Mouse (Mus musculus): ENCODE measurements around the gene Pzp. TPM values are rescaled to one million over a fixed set of nuclear protein-coding genes. Genes with fewer than 3 reads are reported as not detected.

Pzp gene
- total and polyA plus RNA-seq, 3 experiments = not detected

GRCm38 (mm10) chr6:128477495-128477894 lies 49.0 kb downstream of the Pzp start:
- no peak overlapping the region for H3K4me2 ChIP-seq (ENCODE audit: insufficient read depth, low read depth, poor library complexity, severe bottlenecking)
- H3K79me2 ChIP-seq (replicated peaks; ENCODE audit: control insufficient read depth, extremely low read depth, insufficient read depth, poor library complexity, severe bottlenecking) = no peaks in the 10 kb centered on the region
- H3K27ac ChIP-seq (ENCODE audit: insufficient read depth, low read depth) = no peak overlapping the region
- H3K27me3 ChIP-seq (replicated peaks) = no peaks in the 10 kb centered on the region
- no peaks in the 10 kb centered on the region for H3K36me3 ChIP-seq (replicated peaks in 1 of 2; ENCODE audit: control insufficient read depth in 1 of 2, insufficient read depth in 1 of 2, low read length in 1 of 2)
- dilution Hi-C loops (cut with MboI; ENCODE audit: extremely low pct_ligation_motif_present, extremely low pct_unique_long_range_greater_than_20kb, low sequenced_read_pairs) (no loop called here), in situ Hi-C loops (cut with MboI; ENCODE audit: low pct_ligation_motif_present, low pct_unique_long_range_greater_than_20kb, low sequenced_read_pairs) (no loop called here)
- DNase-seq (ENCODE audit: extremely low read depth) = no peak
- TF ChIP-seq POLR2A (IDR thresholded peaks at IDR 0.05; ENCODE audit: low read depth, low read length) = no peak
- TF ChIP-seq TCF12 (IDR thresholded peaks at IDR 0.05; ENCODE audit: low read depth, low read length) = no peak
- TF ChIP-seq MEF2A (IDR thresholded peaks at IDR 0.05; ENCODE audit: borderline replicate concordance, low read depth, low read length) = no peak
- no peak for TF ChIP-seq NRF1 (IDR thresholded peaks at IDR 0.05; ENCODE audit: low read depth, low read length)
- TF ChIP-seq POLR2AphosphoS2 (IDR thresholded peaks at IDR 0.05; ENCODE audit: low read depth, low read length) = no peak
- TF ChIP-seq EP300 (IDR thresholded peaks at IDR 0.05; ENCODE audit: low read length) = no peak
- TF ChIP-seq MAZ (IDR thresholded peaks at IDR 0.05; ENCODE audit: low read depth, low read length) = no peak
- no peak for TF ChIP-seq KAT2A (IDR thresholded peaks at IDR 0.05; ENCODE audit: insufficient replicate concordance, low read length)
- no peak for TF ChIP-seq ZMIZ1 (IDR thresholded peaks at IDR 0.05; ENCODE audit: low read depth, low read length)
- TF ChIP-seq SMC3 (IDR thresholded peaks at IDR 0.05; ENCODE audit: low read depth, low read length) = no peak
- TF ChIP-seq CHD2 (IDR thresholded peaks at IDR 0.05; ENCODE audit: low read length) = no peak
- TF ChIP-seq HCFC1 (IDR thresholded peaks at IDR 0.05; ENCODE audit: low read depth, low read length) = no peak
- TF ChIP-seq JUN (IDR thresholded peaks at IDR 0.05; ENCODE audit: insufficient read depth, low read depth, low read length) = no peak
- no peak for TF ChIP-seq CHD1 (IDR thresholded peaks at IDR 0.05; ENCODE audit: low read depth, low read length)
- no peak overlapping the region for H3K9ac ChIP-seq (ENCODE audit: insufficient read depth, low read depth)
- H3K4me3 ChIP-seq (replicated peaks in 1 of 3; ENCODE audit: low read depth in 2 of 3, low read length in 2 of 3, poor library complexity in 1 of 3) = no peak overlapping the region
- H3K9me3 ChIP-seq (replicated peaks; ENCODE audit: low read length) = peaks cover 12% of the 10 kb centered on the region
- H3K4me1 ChIP-seq (ENCODE audit: control insufficient read depth in 1 of 2, insufficient read depth in 2 of 2) = peaks cover 0 to 6% of the 10 kb centered on the region in 2 experiments; a peak in 1 of 4 replicates

DNA sequence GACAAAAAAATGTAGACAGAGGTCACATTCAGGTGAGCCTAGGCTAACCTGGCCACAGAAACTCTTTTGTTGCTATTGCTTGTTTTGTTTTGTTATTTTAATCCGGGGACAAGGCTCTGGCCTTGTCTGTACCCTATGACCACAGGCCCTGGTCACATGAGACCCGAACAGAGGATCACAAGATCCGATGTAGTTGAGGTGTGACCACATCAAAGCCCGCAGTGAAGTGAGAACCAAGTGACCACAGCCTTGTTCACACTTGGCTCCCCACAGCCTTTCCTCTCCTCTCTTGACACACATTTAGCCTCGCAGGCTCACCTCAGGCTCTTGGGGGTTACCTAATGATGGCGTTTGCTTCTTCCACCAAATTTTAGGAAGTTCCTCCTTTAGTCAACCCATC lies 52.4 kb downstream of the Pzp start:
- Histone ChIP-seq H3K4me2 (ENCODE audit: insufficient read depth, low read depth, poor library complexity, severe bottlenecking) (no peak overlapping the region), H3K27me3 (replicated peaks) (peaks cover 9% of the 10 kb centered on the region), H3K36me3 (replicated peaks in 1 of 2; ENCODE audit: control insufficient read depth in 1 of 2, insufficient read depth in 1 of 2, low read length in 1 of 2) (no peaks in the 10 kb centered on the region), H3K27ac (ENCODE audit: insufficient read depth, low read depth) (no peak overlapping the region), H3K9ac (ENCODE audit: insufficient read depth, low read depth) (no peak overlapping the region), H3K79me2 (replicated peaks; ENCODE audit: control insufficient read depth, extremely low read depth, insufficient read depth, poor library complexity, severe bottlenecking) (no peaks in the 10 kb centered on the region), H3K4me3 (replicated peaks in 1 of 3; ENCODE audit: low read depth in 2 of 3, low read length in 2 of 3, poor library complexity in 1 of 3) (no peak overlapping the region), H3K4me1 (ENCODE audit: control insufficient read depth in 1 of 2, insufficient read depth in 2 of 2) (no peaks in the 10 kb centered on the region), H3K9me3 (replicated peaks; ENCODE audit: low read length) (peaks cover 15% of the 10 kb centered on the region)
- in situ Hi-C loops (cut with MboI; ENCODE audit: low pct_ligation_motif_present, low pct_unique_long_range_greater_than_20kb, low sequenced_read_pairs) = no loop called here
- DNase-seq (ENCODE audit: extremely low read depth) = no peak
- dilution Hi-C loops (cut with MboI; ENCODE audit: extremely low pct_ligation_motif_present, extremely low pct_unique_long_range_greater_than_20kb, low sequenced_read_pairs) = no loop called here
- TF ChIP-seq EP300 (IDR thresholded peaks at IDR 0.05; ENCODE audit: low read length) (no peak), BHLHE40 (IDR thresholded peaks at IDR 0.05; ENCODE audit: low read depth, low read length) (peak; percentile 41; the same call in 1 of the 2 replicates)

DNA sequence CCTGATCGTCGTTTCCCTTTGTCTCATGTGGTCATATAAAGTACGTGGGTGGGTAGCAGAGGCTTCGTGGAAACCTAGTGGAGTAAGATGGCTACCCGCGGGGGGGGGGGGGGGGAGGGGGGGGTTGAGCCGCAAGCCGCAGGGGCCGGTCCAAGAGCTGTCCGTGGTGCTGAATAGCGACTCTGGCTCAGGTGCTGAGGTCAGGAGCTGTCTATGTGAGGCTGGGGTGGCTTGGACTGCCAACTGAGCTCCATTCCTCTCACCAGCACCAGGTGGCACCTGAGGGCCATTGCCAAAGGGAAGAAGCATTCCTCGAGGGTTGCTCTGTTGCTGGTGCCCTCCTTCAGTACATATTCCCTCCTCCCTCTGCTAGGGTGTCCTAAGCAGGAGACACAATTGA lies 57.1 kb downstream of the Pzp start:
- H3K4me2 ChIP-seq (ENCODE audit: insufficient read depth, low read depth, poor library complexity, severe bottlenecking) = peak overlapping the region; percentile 84
- peak; percentile 56; the same call in 1 of the 2 replicates for TF ChIP-seq MXI1 (IDR thresholded peaks at IDR 0.05; ENCODE audit: low read depth, low read length)
- no peak for TF ChIP-seq USF1 (IDR thresholded peaks at IDR 0.05; ENCODE audit: low read depth, low read length)
- TF ChIP-seq SIN3A (IDR thresholded peaks at IDR 0.05; ENCODE audit: low read length) = peak; percentile 80
- no peak; the same call in 1 of the 2 replicates for TF ChIP-seq RAD21 (IDR thresholded peaks at IDR 0.05; ENCODE audit: low read depth, low read length)
- peak; percentile 26; the same call in 1 of the 2 replicates for TF ChIP-seq SMC3 (IDR thresholded peaks at IDR 0.05; ENCODE audit: low read depth, low read length)
- peak in 1 of 2 experiments; percentile 48; a peak in 2 of 4 replicates for TF ChIP-seq CTCF (conservative IDR thresholded peaks at IDR 0.05 in 1 of 2, IDR thresholded peaks at IDR 0.05 in 1 of 2; ENCODE audit: low read depth in 2 of 2, low read length in 2 of 2)
- H3K4me1 ChIP-seq (ENCODE audit: control insufficient read depth in 1 of 2, insufficient read depth in 2 of 2) = no peaks in the 10 kb centered on the region
- dilution Hi-C loops (cut with MboI; ENCODE audit: extremely low pct_ligation_motif_present, extremely low pct_unique_long_range_greater_than_20kb, low sequenced_read_pairs) = no loop called here
- H3K27ac ChIP-seq (ENCODE audit: insufficient read depth, low read depth) = no peak overlapping the region
- peaks cover 9% of the 10 kb centered on the region for H3K27me3 ChIP-seq (replicated peaks)
- H3K4me3 ChIP-seq (replicated peaks in 1 of 3; ENCODE audit: low read depth in 2 of 3, low read length in 2 of 3, poor library complexity in 1 of 3) = no peak overlapping the region
- no peaks in the 10 kb centered on the region for H3K79me2 ChIP-seq (replicated peaks; ENCODE audit: control insufficient read depth, extremely low read depth, insufficient read depth, poor library complexity, severe bottlenecking)
- H3K36me3 ChIP-seq (replicated peaks in 1 of 2; ENCODE audit: control insufficient read depth in 1 of 2, insufficient read depth in 1 of 2, low read length in 1 of 2) = no peaks in the 10 kb centered on the region
- H3K9me3 ChIP-seq (replicated peaks; ENCODE audit: low read length) = peaks cover 4% of the 10 kb centered on the region
- peak; percentile 57 for DNase-seq (ENCODE audit: extremely low read depth)
- H3K9ac ChIP-seq (ENCODE audit: insufficient read depth, low read depth) = no peak overlapping the region
- in situ Hi-C loops (cut with MboI; ENCODE audit: low pct_ligation_motif_present, low pct_unique_long_range_greater_than_20kb, low sequenced_read_pairs) = no loop called here
